Mouse (Mus musculus): ENCODE measurements around the gene Hivep1. TPM values are rescaled to one million over a fixed set of nuclear protein-coding genes. Genes with fewer than 3 reads are reported as not detected.

Gene Hivep1
- polyA plus RNA-seq, 1 experiment from 2014 or later = 4.6 TPM

- under 1% methylated on average over 39 of the region's 41 CpGs for WGBS (ENCODE audit: insufficient replicate concordance)
- Histone ChIP-seq H3K27ac (peak overlapping the region; percentile 86), H3K27me3 (replicated peaks) (no peaks in the 10 kb centered on the region), H3K4me3 (peak overlapping the region; percentile 91), H3K9ac (peak overlapping the region; percentile 83), H3K4me1 (peaks cover 47% of the 10 kb centered on the region), H3K9me3 (replicated peaks) (no peaks in the 10 kb centered on the region), H3K36me3 (peaks cover 19% of the 10 kb centered on the region), H3K4me2 (peak overlapping the region; percentile 98)
- ATAC-seq = peak; percentile 14; the same call in 1 of the 2 replicates
These were observed 1.1 kb downstream of the Hivep1 start for GRCm38 (mm10) chr13:42052696-42053541.

- 3% methylated on average over 2 of the region's 2 CpGs for WGBS (ENCODE audit: insufficient replicate concordance)
- Histone ChIP-seq H3K36me3 (peaks cover 19% of the 10 kb centered on the region), H3K27me3 (replicated peaks) (no peaks in the 10 kb centered on the region), H3K4me1 (peaks cover 47% of the 10 kb centered on the region), H3K9me3 (replicated peaks) (no peaks in the 10 kb centered on the region), H3K4me3 (peak overlapping the region; percentile 91), H3K27ac (peak overlapping the region; percentile 56), H3K9ac (peak overlapping the region; percentile 83; the same call in 1 of the 2 replicates), H3K4me2 (peak overlapping the region; percentile 98)
- no peak for ATAC-seq
These were observed 1.8 kb downstream of the Hivep1 start for GRCm38 (mm10) chr13:42053656-42054055.

- peak overlapping the region; percentile 13; the same call in 1 of the 2 replicates for H3K4me2 ChIP-seq
- WGBS (ENCODE audit: insufficient replicate concordance) = 13% methylated on average over 3 of the region's 3 CpGs
These were observed 2.3 kb downstream of the Hivep1 start for GRCm38 (mm10) chr13:42054138-42054537.

GRCm38 (mm10) chr13:42056712-42057332 lies 5.0 kb downstream of the Hivep1 start:
- no peak overlapping the region for H3K4me2 ChIP-seq
- no peak overlapping the region for H3K9ac ChIP-seq
- H3K27me3 ChIP-seq (replicated peaks) = no peaks in the 10 kb centered on the region
- H3K9me3 ChIP-seq (replicated peaks) = no peaks in the 10 kb centered on the region
- H3K27ac ChIP-seq = no peak overlapping the region
- H3K4me3 ChIP-seq = no peak overlapping the region
- ATAC-seq = no peak
- WGBS (ENCODE audit: insufficient replicate concordance) = 46% methylated on average over 2 of the region's 2 CpGs
- H3K36me3 ChIP-seq = peaks cover 33% of the 10 kb centered on the region
- peaks cover 52% of the 10 kb centered on the region for H3K4me1 ChIP-seq

More at GRCm38 (mm10) chr13:42054138-42054537, 2.3 kb downstream of the Hivep1 start:
- 0 out of 2 replicates have a peak overlapping the region, but pooled peaks have one; percentile 18 for H3K27ac ChIP-seq
- H3K4me1 ChIP-seq = peaks cover 42% of the 10 kb centered on the region
- peaks cover 21% of the 10 kb centered on the region for H3K36me3 ChIP-seq
- H3K9me3 ChIP-seq (replicated peaks) = no peaks in the 10 kb centered on the region
- ATAC-seq = no peak
- H3K27me3 ChIP-seq (replicated peaks) = no peaks in the 10 kb centered on the region
- H3K4me3 ChIP-seq = no peak overlapping the region
- H3K9ac ChIP-seq = no peak overlapping the region

DNA sequence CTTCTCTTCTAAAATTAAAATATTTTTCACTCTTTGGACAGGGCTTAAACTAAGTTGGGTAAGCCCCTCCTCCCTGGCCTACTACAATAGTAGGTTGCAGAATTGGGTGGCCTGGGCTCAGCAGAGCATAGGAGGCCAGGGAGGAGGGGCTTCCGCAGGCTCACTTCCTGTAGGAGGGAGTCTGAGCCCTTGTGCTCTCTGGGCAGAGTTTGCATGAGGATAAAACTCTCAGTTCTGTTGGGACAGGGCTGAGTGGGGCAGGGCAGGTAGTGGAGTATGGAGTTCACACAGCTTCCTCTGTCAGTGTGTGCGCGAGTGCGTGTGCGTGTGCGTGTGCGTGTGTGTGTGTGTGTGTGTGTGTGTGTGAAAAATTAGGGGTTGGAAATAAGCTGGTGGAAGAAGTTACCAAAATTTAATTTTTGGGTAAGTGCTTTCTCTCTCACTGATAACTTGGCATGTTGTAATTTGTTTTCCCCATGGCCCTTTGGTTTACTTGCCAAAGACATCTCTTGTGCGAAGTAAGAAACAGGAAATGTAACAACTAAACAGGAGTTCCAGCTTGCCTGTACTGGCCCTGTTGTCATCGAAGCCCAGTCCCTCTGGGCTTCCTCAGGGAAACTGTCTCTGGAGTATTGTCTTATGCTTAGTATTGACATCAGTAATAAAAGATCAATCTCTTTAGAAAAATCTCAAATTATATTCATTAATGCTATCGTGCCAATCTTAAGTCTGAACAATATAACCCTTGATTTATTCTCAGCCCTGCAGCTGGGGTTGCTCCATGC lies 9.2 kb downstream of the Hivep1 start:
- Histone ChIP-seq H3K27ac (no peak overlapping the region), H3K9me3 (replicated peaks) (no peaks in the 10 kb centered on the region), H3K27me3 (replicated peaks) (no peaks in the 10 kb centered on the region), H3K4me3 (no peak overlapping the region), H3K4me2 (no peak overlapping the region), H3K36me3 (peaks cover 35% of the 10 kb centered on the region), H3K4me1 (peaks cover 49% of the 10 kb centered on the region), H3K9ac (no peak overlapping the region)
- 0 out of 2 replicates have a peak, but pooled peaks have one; percentile 19 for ATAC-seq
- 65% methylated on average over 10 of the region's 10 CpGs for WGBS (ENCODE audit: insufficient replicate concordance)

GRCm38 (mm10) chr13:42064257-42064656 lies 12.4 kb downstream of the Hivep1 start:
- Histone ChIP-seq H3K36me3 (peaks cover 34% of the 10 kb centered on the region), H3K4me3 (no peak overlapping the region), H3K9me3 (replicated peaks) (no peaks in the 10 kb centered on the region), H3K4me2 (peak overlapping the region; percentile 19), H3K4me1 (peaks cover 49% of the 10 kb centered on the region), H3K27me3 (replicated peaks) (no peaks in the 10 kb centered on the region), H3K27ac (peak overlapping the region; percentile 68), H3K9ac (no peak overlapping the region)
- ATAC-seq = peak; percentile 92

DNA sequence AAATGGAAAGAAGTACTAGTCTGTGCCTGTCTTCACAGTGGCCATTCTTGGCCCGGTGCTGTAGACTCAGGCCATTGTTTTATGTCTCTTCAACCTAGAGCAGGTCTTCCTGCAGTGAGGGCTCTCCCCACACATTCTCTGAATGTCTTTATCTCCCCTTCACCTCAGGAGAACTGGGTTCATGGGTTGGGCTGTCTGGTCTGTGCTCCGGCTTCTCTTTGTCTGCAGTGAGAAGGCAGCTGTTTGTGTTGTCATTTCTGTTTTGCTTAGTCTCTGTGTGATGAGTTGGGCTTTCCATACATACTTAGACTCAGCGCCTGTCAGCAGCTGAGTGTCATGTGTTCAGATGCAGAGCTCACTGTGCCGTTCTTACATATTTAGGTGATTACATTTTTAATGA lies 18.4 kb downstream of the Hivep1 start:
- no peaks in the 10 kb centered on the region for H3K27me3 ChIP-seq (replicated peaks)
- peaks cover 40% of the 10 kb centered on the region for H3K4me1 ChIP-seq
- no peak overlapping the region for H3K9ac ChIP-seq
- ATAC-seq = no peak
- no peak overlapping the region for H3K4me3 ChIP-seq
- H3K4me2 ChIP-seq = no peak overlapping the region
- no peaks in the 10 kb centered on the region for H3K9me3 ChIP-seq (replicated peaks)
- 58% methylated on average over 4 of the region's 4 CpGs for whole genome bisulfite sequencing (ENCODE audit: insufficient replicate concordance)
- peaks cover 21% of the 10 kb centered on the region for H3K36me3 ChIP-seq
- H3K27ac ChIP-seq = 0 out of 2 replicates have a peak overlapping the region, but pooled peaks have one; percentile 36

DNA sequence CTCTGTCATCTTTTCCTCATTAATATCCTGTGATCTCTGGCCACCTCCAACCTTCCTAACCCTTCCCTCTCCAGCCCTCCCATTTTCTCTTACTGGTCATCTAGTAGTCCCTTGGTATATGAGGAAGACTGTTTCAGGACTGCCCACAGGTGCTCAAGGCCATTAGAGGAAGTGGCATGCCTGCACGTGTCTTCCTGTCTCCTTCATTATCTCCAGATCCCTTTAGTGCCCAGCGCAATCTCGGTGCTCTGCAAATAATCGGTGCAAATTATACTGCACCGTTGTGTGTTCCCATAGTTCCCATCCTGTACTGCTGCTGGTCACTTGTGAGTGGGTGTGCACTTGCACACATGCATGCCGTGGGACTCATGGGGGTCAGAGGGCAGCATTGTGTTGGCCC lies 19.2 kb downstream of the Hivep1 start:
- ATAC-seq = no peak
- 39% methylated on average over 6 of the region's 6 CpGs for WGBS (ENCODE audit: insufficient replicate concordance)
- H3K9me3 ChIP-seq (replicated peaks) = no peaks in the 10 kb centered on the region

GRCm38 (mm10) chr13:42073285-42073684 lies 21.5 kb downstream of the Hivep1 start:
- peaks cover 41% of the 10 kb centered on the region for H3K4me1 ChIP-seq
- no peak overlapping the region for H3K9ac ChIP-seq
- no peak overlapping the region for H3K27ac ChIP-seq
- peaks cover 13% of the 10 kb centered on the region; the same call in 1 of the 2 replicates for H3K36me3 ChIP-seq
- no peak overlapping the region for H3K4me2 ChIP-seq
- no peaks in the 10 kb centered on the region for H3K9me3 ChIP-seq (replicated peaks)
- ATAC-seq = no peak
- no peak overlapping the region for H3K4me3 ChIP-seq
- no peaks in the 10 kb centered on the region for H3K27me3 ChIP-seq (replicated peaks)
- WGBS (ENCODE audit: insufficient replicate concordance) = 65% methylated on average over 6 of the region's 6 CpGs

More for the DNA sequence above, 19.2 kb downstream of the Hivep1 start:
- H3K4me2 ChIP-seq = no peak overlapping the region
- H3K9ac ChIP-seq = no peak overlapping the region
- H3K4me1 ChIP-seq = peaks cover 40% of the 10 kb centered on the region
- no peaks in the 10 kb centered on the region for H3K27me3 ChIP-seq (replicated peaks)
- H3K36me3 ChIP-seq = peaks cover 17% of the 10 kb centered on the region
- H3K27ac ChIP-seq = no peak overlapping the region
- no peak overlapping the region for H3K4me3 ChIP-seq

DNA sequence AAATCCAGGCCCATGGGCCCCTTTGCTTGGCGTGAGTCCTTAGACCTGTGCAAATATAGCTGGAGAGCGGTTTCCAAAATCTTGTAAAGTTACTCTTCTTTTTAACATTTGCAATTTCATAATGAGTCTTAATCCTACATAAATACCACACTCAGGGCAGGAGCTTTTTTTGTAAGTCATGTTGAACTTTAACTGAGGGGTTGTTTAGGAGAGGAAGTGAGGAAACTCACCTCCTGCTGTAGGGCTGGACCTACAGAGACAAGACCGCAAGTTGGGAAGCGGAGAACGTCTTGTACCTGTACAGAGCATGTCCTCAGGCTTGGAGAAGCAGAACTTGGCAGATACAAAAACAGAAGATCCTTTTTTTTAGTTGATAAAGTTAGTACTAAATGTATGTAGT lies 23.7 kb downstream of the Hivep1 start:
- WGBS (ENCODE audit: insufficient replicate concordance) = 90% methylated on average over 5 of the region's 5 CpGs
- H3K27ac ChIP-seq = no peak overlapping the region

GRCm38 (mm10) chr13:42076751-42077302 lies 25.0 kb downstream of the Hivep1 start:
- H3K27ac ChIP-seq = no peak overlapping the region
- H3K4me3 ChIP-seq = no peak overlapping the region
- peaks cover 19% of the 10 kb centered on the region for H3K36me3 ChIP-seq
- H3K27me3 ChIP-seq (replicated peaks) = no peaks in the 10 kb centered on the region
- peaks cover 21% of the 10 kb centered on the region; the same call in 1 of the 2 replicates for H3K4me1 ChIP-seq
- no peak overlapping the region for H3K4me2 ChIP-seq
- H3K9me3 ChIP-seq (replicated peaks) = no peaks in the 10 kb centered on the region
- WGBS (ENCODE audit: insufficient replicate concordance) = 81% methylated on average over 5 of the region's 5 CpGs
- H3K9ac ChIP-seq = no peak overlapping the region
- no peak for ATAC-seq

More for the DNA sequence above, 23.7 kb downstream of the Hivep1 start:
- Histone ChIP-seq H3K9me3 (replicated peaks) (no peaks in the 10 kb centered on the region), H3K27me3 (replicated peaks) (no peaks in the 10 kb centered on the region), H3K4me2 (no peak overlapping the region), H3K36me3 (peaks cover 17% of the 10 kb centered on the region), H3K9ac (no peak overlapping the region), H3K4me3 (no peak overlapping the region), H3K4me1 (peaks cover 34% of the 10 kb centered on the region)
- ATAC-seq = no peak

Measured in liver, embryonic 12.5 days (tissue).